Mouse (Mus musculus) v-Abl transformed pro-B cells (cell line): ENCODE results near the gene AC124108.1.

Source experiments
- in situ Hi-C, 2 experiments: fragments of 400-800 bp; cut with MboI; formaldehyde crosslinking; loops; one replicate each; pipeline ENCODE4 v1.15.1; 2025; ENCODE audit not compliant: unreplicated experiment in 2 of 2

Gene AC124108.1

DNA sequence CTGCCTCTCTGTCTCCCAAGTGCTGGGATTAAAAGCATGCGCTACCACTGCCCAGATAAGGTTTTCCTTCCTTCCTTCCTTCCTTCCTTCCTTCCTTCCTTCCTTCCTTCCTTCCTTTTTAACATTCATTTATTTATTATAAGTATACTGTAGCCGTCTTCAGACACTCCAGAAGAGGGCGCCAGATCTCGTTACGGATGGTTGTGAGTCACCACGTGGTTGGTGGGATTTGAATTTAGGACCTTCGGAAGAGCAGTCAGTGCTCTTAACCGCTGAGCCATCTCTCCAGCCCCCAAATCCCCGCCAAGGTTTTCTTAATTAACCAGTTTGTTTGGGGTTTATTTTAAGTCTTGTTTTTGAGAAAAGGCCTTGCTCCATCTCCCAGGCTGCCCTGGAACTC lies 28.6 kb upstream of the AC124108.1 start:
- in situ Hi-C loops: loop anchor here in 1 of 2 experiments (10.0 kb wide), 1 partner anchor 72 kb away; no protein-coding TSS in a partner anchor

DNA sequence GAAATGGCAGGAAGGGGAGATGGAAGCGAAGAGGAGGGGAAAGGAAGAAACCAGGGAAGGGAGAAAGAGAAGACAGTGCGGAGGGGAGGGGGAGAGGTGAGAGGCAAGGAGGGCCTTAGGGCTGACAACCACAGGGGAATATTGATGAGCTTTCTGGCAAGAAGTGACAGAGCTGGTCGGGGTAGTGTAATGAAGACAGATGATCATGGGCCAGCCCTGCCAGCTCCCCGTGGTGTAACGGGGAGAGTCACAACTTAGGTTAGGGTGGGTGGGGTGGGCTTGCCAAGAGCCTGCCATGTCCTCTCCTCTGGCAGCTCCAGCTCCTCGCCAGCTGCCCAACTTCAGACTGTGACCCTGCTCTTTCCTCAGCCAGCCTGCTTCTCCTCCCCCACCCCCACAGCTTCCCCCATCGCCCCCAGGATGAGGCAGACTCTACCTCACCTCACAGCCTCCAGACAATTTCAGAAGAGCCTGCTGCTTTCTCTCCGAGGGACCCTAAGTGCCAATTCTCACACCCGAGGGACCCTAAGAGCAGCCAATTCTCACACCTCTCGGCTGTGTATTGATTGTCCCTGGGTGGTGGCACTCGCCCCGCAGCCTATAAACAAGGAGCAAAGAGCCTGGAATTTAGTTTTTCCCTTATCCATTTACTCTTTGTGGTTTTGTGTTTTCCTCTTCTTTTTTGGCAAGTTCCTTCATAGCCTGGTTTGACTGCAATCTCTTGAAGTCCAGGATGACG lies 26.3 kb upstream of the AC124108.1 start:
- in situ Hi-C loops: loop anchor here (5.0 to 10.0 kb wide), 3 partner anchors 70 to 142 kb away; no protein-coding TSS in a partner anchor

DNA sequence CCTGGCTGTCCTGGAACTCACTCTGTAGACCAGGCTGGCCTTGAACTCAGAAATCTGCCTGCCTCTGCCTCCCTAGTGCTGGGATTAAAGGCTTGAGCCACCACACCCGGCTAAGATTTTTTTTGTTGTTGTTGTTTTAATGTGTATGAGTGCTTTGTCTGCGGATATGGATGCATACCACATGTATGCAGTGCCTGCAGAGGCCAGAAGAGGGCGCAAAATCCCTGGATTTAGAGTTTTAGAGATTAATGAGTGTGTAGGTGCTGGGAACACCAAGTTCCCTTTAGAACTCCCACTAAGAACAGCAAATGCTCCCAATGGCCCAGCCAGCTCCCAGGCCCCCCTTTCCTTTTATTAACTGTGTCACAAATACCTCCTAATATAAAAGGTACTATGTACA lies 25.4 kb upstream of the AC124108.1 start:
- in situ Hi-C loops: loop anchor here (5.0 to 10.0 kb wide), 3 partner anchors 69 to 141 kb away; no protein-coding TSS in a partner anchor

DNA sequence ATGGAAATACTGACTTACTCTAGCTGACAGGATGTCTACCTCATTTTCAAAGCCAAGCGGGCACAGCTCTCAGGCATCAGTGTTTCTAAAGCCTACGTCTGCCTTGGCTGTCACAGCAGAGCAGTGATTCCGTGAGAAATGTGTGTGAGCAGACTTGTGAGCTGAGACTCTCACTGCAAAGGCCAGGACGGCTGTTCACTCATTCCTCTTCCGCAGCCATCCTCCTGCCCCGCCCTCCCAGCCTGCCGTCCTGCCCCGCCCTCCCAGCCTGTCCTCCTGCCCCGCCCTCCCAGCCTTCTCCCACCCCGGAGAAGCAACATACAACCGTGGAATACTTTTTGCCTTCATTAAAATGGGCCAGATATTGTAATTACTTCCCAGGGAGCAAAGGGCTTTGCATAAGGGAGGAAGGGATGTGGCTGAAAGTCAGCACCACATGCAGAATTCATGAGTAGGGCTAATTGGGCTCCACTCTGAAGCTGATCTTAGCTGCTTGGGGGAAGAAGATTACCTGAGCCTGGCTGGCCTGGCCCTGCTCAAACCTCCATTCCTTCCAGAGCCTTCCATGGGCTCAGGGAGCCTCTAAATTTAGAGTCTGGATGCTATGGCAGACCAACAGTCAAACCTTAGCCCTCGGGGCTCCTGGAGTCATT lies 23.0 kb upstream of the AC124108.1 start:
- in situ Hi-C loops: loop anchor here (5.0 to 10.0 kb wide), 3 partner anchors 67 to 139 kb away; no protein-coding TSS in a partner anchor

DNA sequence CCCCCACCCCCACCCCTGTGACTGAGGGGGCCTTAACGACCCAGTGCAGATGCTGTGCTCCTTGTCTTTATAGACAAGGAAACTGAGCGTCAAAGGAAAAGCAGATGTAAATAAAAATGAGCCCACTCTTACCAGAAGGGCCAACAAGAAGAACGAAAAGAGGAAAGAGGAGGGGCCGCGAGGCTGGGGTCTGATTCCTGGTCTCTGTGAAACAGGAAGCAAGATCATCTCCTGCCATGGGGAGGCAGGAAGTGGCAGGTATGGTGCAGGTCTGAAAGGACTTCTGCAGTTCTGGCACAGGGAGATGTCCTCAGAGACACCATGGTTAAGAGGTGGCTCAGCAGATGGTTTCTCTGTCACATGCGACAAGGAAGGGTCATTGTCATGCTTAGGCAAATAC lies 20.6 kb upstream of the AC124108.1 start:
- in situ Hi-C loops: no loop called here

DNA sequence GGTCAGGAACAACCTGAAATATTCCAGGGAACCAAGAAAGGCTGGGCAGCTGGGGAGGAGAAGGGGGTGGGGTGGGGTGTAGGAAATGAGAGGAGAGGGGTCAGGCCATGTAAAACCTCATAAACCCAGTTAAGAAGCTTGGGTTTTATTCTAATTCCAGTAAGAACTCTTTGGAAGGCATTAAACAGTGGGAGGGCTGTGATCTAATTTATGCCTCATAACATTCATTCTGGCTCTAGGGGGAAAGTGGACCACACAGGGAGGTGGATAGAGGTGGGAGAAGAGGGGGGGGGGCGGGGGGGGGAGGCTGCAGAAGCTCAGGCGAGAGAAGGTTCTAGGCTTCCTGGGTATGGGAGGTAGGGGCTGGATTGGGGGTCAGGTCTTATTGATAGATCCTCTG lies 19.6 kb upstream of the AC124108.1 start:
- in situ Hi-C loops: no loop called here

DNA sequence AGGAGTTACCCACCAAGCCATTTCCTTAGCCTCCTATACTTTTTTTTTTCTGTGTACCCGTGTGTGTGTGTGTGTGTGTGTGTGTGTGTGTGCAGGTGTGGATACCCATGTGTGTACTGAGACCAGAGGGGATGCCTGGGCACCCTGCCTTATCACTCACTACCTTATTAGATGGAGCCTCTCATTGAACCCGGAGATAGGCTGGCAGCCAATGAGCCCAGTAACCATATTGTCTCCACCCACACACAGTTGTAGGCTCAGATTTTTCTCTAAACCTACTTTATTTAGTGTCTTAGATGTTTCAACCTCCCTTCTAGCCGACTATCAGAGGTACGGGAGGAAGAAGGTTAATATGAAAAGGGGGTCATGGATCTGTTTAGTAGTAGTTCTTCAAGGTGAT lies 5.0 kb upstream of the AC124108.1 start:
- in situ Hi-C loops: no loop called here

DNA sequence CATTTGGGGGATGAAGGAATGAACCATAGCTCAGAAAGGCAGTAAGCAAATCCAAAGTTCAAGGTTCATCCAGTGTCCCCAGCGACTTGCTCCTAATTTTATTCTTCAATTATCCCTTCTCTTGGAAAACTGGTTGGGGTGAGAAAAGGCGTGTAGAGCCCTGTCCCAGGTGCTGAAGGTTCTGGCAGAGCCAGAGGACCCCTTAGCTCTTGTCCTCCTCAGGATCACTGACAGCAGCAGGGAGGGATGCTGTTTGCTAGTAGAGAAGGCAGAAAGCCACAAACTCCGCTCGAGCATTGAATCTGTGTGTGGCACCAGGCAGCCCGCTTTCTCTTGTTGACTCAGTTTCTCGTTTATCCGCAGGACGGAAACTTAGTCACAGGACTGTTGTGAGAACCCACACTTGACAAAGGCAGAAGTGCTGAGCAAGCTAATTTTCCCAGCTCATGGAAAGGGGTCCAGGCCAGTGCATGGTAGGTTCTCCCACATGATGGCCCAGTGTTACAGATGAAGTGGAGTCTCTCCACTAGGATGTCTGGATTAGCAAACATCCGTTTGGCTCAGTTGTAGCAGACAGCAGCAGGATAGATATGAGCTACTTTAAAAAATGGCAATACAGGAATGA lies 2.7 kb upstream of the AC124108.1 start:
- in situ Hi-C loops: no loop called here

DNA sequence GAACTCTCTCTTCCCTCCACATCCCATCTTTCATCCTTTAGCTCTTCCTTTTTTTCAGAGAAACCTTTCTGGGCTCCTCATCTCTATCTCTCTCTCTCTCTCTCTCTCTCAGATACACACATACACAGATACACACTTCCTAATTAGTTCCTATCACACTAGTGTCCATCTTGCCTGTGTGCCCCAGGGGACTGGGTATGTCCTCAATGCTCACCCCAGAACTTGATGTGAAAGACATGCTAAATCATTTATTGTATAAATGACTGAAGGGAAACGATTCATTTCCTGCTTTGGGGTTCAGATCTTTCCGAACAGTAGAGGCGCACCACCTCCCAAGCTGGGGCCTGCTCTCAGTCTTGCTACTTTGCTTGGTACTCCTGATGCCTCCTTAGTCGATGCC lies 2.0 kb upstream of the AC124108.1 start:
- in situ Hi-C loops: no loop called here

DNA sequence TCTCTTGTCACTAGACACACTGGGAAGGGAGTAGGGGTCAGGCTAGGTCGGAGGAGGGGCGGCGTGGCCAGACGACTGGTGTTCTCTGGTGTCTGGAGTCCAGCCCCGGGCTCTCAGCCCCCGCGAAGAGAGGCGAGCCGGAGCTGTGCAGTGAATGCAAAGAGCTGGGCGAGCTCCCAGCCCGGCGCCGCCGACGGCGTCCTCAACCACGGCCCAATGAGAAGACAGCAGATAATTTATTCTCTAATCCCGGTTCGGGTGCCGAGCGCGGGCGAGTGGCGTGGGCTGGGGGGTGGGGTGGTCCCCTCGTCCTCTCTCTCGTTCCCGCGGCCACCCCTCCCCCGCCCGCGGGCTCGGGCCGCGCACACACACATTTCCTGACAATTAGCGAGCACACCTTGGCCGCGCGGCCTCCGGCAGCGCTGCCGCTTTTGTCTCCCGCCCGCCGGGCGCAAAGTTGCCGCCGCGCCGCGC lies 1.2 kb upstream of the AC124108.1 start:
- in situ Hi-C loops: no loop called here

DNA sequence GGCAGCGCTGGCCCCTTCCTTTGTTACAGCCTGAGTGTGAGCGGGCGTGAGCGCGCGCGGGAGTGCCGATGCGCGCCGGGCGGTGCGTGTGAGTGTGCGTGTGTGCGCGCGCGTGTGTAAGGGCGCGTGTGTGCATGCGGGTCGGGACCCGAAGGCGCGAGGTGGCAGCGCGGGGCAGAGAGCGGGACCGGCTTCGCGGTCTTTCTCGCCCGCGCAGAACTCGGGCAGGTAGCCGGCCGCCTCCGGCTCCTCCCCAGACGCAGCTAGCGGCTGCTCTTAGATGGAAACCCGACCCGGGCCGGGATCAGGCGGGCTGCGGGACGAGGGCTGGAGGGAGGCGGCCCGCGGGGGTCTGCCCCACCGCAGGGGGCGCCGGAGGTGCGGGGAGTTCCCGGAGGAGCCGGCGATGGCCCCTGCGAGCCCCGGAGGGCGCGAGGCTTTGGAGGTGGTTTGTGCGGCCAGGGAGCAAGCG lies 600 bp upstream of the AC124108.1 start:
- in situ Hi-C loops: no loop called here

DNA sequence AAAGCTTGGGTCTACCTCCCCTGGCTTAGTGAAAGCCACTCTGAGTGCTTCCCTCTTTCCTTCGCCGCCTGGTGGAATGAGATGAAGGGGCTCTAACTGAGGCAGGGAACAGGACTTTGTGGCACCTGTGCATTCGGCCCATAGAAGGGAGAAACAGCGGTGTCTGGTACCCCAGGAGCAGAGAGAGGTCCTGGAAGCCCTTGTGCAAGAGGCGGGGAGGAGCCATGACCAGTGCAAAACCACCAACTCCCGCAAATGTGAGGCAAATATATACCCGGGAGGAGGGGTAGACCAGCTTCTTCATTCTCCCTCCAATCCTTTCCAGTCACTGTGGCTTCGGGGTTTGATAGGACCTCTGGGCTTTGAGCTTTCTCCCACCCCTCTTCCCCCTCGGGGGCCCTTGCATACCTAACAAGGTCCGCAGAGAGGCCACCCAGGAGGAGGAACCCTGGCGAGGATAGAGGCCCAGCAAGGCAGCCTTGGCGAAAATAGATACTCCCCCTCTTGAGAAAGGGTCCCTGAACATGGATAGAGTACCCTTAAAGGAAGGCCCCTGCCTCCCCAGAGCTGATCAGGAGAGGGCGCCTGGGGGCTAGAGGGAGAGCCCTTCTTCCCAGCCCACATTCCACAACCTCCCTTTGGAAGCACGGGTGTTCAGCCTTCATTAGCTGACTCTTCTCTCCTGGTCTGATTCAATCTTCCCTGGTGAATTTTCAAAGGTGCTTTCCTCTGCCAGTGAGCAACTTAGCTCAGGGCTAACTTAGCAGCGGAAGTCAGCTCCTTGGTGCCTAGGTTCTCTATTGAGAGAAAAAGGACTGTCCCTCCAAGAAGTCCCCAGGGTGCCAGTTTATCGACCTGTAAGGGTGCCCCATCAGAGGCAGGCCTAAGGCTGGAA lies 776 bp downstream of the AC124108.1 start:
- in situ Hi-C loops: no loop called here

DNA sequence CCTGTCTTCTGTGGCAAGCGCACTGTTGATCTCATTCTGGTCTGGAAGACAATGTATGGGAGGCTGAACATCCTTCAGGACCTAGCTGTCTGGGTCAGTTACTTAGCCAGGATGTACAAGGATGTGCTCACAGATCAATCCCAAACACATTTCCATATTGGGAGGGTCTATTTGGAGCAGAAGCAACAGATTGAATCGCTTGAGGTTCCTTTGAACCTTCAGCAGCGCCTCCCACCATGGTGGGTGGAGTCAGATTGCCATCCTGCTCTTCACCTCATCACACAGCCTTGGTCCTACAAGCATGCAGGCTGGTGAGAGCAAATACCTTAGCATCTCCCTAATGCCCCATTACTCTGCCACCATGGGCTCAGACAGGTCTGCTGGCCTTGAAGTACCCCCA lies 2.5 kb downstream of the AC124108.1 start:
- in situ Hi-C loops: no loop called here

DNA sequence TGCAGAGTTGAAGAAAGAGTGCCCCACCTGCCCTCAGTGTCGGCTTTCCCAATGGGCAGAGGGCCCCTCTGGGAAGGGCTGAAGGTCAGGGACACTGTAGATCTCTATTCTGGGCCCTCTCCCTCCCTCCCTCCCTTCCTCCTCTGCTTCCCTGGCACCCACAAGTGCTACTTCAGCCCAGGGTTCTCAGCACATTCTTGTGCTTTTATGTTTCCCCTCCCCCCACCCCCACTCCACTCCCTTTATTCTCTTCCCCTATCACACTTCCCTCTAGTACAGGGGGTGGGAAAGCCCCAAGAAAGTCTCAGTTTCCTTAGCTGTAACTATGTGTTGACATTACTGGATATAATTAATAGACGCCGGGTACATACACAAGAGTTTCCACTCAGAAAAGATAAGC lies 3.4 kb downstream of the AC124108.1 start:
- in situ Hi-C loops: no loop called here

DNA sequence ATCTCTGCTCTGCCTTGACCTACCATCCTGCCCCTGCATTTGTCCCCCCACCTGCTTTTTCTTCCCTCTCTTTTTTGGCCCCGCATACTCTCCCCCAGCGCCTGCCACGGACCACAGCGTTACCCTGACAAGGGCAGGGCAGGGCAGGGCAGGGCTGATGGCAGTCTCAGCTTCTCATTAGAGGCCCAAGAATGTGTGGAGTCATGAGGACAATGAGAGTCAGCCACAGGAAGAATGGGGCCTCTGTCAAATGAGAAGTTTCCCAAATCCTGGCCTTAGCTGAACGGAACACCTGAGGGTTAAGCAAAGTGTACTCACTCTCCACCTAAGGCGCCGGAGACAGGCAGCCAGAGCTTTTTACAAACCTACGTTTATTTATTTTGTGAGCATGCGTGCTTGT lies 3.8 kb downstream of the AC124108.1 start:
- in situ Hi-C loops: no loop called here

DNA sequence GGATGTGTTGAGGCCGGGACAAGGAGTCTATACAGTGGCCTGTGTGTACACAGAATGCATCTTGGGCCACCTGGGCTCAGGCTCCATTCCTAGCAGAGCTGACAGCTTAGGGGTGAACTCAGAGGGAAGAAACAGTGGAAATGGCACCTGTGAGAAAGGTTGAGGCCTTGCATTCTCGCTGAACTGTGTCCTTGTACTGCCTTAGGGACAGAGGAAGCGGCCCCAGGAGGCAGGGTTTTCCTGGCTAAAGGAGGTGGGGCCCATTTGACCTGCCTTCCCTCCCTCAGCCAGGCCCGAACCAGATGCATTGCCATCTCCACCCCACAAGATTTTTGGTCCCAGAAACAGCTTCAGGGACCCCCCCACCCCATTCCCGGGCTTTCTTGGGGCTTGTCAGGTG lies 4.4 kb downstream of the AC124108.1 start:
- in situ Hi-C loops: no loop called here

DNA sequence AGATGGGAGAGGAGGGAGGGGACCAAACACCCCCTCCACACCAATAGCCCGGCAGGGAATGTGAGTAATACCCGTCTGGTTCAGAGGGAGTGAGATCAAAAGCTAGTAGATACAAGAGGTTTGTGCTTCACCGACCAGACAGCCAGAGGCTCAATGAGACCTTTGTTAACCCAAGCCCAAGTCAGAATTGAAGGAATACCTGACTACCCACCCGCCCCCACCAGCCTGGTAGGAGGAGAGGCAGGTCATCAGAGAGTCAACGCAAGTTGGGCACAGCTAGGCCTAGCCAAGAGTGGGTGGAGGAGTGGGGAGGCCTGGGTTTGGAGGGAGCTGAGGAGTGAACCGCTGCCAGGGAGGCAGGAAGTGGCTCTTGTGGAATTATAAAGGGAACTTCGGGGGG lies 5.1 kb downstream of the AC124108.1 start:
- in situ Hi-C loops: no loop called here

DNA sequence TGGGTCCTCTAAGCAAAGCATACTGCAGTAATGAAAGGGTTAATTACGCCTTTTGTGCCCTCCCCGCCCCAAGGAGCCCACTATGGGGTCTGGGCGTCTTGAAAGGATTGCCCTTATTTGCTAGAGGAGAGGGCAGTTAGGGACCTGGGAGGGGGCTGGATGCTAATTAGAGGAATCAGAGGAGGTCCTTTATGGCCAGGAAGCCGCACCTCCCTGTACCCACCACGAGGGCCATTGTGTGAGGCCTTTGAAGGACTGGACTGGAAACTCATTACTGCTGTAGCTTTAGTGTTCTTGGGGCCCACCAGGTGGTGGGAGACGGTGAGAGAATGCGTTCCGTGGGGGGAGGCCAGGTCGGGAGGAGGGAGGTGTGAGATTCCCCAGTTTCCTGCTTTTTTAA lies 6.4 kb downstream of the AC124108.1 start:
- in situ Hi-C loops: no loop called here

DNA sequence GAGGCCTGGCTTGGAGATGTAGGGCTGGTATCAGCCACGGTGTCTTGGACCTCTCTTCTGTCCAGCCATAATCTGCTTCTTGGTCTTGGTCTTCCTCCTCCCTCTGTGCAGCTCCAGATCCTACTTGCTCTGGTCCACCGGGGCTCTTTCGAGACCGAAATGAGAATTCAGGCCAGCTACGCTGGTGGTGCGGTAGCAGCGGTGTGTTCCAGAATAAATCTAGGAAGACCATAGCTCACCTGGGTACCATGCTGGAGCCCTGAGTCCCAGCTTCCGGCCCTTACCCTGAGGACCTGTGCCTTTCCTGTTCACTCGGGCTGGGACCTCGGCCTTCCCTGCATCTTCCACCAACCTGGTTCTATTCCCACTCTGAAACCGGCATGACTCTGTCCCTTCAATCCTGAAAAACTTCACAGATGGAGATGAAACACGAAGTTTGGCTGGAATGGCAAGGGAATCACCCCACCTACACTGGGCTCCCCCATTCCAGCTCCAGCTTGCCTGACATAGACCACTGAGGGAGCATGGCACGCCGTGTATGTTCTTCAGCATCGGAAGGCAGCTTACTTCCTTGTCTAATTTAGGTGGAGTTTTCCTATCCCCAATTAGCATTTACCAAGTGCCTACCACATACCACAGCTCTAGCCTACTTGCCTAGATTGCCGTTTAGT lies 7.3 kb downstream of the AC124108.1 start:
- in situ Hi-C loops: no loop called here

DNA sequence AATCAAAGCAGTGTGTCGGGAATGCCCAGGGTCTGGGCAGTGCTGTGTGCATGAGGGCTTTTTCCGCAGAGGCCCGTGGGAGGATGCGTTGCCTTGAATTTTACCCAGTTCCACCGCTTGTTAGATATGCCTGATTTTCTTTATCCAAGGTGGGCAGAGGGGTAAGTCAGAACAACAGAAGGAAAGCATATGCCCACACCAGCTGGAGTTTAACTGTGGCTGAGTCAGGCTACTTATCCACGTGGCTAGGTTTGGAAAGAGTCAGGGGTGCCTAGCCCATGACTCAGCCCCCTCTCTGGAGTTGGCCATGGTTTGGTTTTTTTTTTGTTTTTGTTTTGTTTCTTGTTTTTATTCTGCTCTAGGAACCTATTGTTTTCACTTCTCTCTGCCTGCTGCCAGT lies 8.0 kb downstream of the AC124108.1 start:
- in situ Hi-C loops: no loop called here
